Mouse (Mus musculus) heart, embryonic 14.5 days (tissue): ENCODE data around the gene Zfp451. TPM values are rescaled to one million over a fixed set of nuclear protein-coding genes. Genes with fewer than 3 reads are reported as not detected.
A peak's percentile ranks its signal among the peaks of the same experiment; 100 is the strongest.
"Not testable (repeated sequence)": the region's sequence is repeated elsewhere in the genome, so short reads cannot be mapped to it uniquely, and the experiment has no call there.

Source experiments
- ATAC-seq: fragments of 200-750 bp; cut with Nextera tagmentation; 2 replicates; pipeline ENCODE4 v1.8.0; 2017; ENCODE audit warnings: low read depth, moderate TSS enrichment; ENCODE audit not compliant: insufficient number of reproducible peaks, insufficient read depth, low FRiP score
- H3K27ac ChIP-seq, 2 experiments: fragments of 200-500 bp in 1 of 2; fragments of 300-500 bp in 1 of 2; sonication (generic) in 1 of 2; replicated peaks in 1 of 2; 2 replicates each; pipeline ENCODE4 v1.5.1; 2012 to 2014; ENCODE audit warnings: low read depth in 2 of 2, low read length in 2 of 2, control low read depth in 1 of 2, mild to moderate bottlenecking in 1 of 2, mixed read lengths in 1 of 2; ENCODE audit not compliant: control insufficient read depth in 1 of 2, insufficient read depth in 1 of 2
- H3K27me3 ChIP-seq: fragments of 300-500 bp; sonication (generic); 2 replicates; pipeline ENCODE4 v1.6.1; 2014; ENCODE audit warnings: mild to moderate bottlenecking, low read length, control low read depth; ENCODE audit not compliant: control insufficient read depth, insufficient read depth
- H3K36me3 ChIP-seq: fragments of 300-500 bp; sonication (generic); 2 replicates; pipeline ENCODE4 v1.6.1; 2014; ENCODE audit warnings: mild to moderate bottlenecking, control low read depth, low read length, mixed read lengths; ENCODE audit not compliant: control insufficient read depth, insufficient read depth
- H3K4me1 ChIP-seq, 2 experiments: fragments of 200-500 bp in 1 of 2; fragments of 300-500 bp in 1 of 2; sonication (generic) in 1 of 2; 2 replicates each; pipeline ENCODE4 v1.6.1; 2012 to 2014; ENCODE audit warnings: low read length in 2 of 2, control low read depth in 1 of 2, mixed read lengths in 1 of 2; ENCODE audit not compliant: control insufficient read depth in 2 of 2, insufficient read depth in 2 of 2
- H3K4me2 ChIP-seq: fragments of 300-500 bp; sonication (generic); 2 replicates; pipeline ENCODE4 v1.6.1; 2014; ENCODE audit warnings: mild to moderate bottlenecking, low read length
- H3K4me3 ChIP-seq, 2 experiments: fragments of 200-500 bp in 1 of 2; fragments of 300-500 bp in 1 of 2; sonication (generic) in 1 of 2; 2 replicates each; pipeline ENCODE4 v1.5.1; 2012 to 2014; ENCODE audit warnings: low read length in 2 of 2, mild to moderate bottlenecking in 2 of 2, control low read depth in 1 of 2, low read depth in 1 of 2, moderate library complexity in 1 of 2; ENCODE audit not compliant: control insufficient read depth in 1 of 2, insufficient read depth in 1 of 2
- H3K9ac ChIP-seq: fragments of 300-500 bp; sonication (generic); 2 replicates; pipeline ENCODE4 v1.6.1; 2014; ENCODE audit warnings: mild to moderate bottlenecking, low read length
- H3K9me3 ChIP-seq: fragments of 300-500 bp; sonication (generic); 2 replicates; pipeline ENCODE4 v1.6.1; 2016; ENCODE audit warnings: low read length, control low read depth; ENCODE audit not compliant: control insufficient read depth
- WGBS: fragments of 180-500 bp; shearing (Covaris S2); extraction: QIAGEN DNeasy Blood & Tissue Kit; methylation state at CpG from one replicate; pipeline ENCODE4 v1.1.7; 2014; 5-methylcytosine and 5-hydroxymethylcytosine counted together
- polyA plus RNA-seq: library from polyadenylated mRNA; unstranded; fragments of >200 nt; fragmentation: Nextera tagmentation; extraction: Ambion mirVana; gene quantifications from 2 replicates; pipeline ENCODE4 v1.2.1, GENCODE M21; 2014

Gene Zfp451
- polyA plus RNA-seq, 1 experiment from 2014 or later, result 18.7 TPM

DNA sequence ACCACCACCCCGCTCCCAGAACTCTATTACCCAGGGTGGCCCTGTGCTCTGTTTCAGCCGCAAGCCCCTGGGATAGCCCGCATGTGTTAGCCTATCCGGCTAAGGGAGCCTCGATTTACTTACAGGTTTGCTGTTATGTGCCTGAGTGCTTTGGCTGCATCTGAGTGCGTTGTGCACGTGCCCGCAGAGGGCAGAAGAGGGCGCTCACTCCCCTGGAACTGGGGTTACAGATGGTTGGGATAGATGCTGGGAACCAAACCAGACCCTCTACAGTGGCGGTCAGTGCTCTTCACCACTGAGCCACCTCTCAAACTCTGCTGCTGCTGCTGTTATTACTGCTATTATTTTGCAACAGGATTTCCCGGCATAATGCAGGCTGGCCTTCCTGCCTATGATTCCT lies 65.3 kb downstream of the Zfp451 start:
- Histone ChIP-seq H3K4me1 (peaks cover 0 to 7% of the 10 kb centered on the region in 2 experiments; a peak in 3 of 4 replicates), H3K9ac (no peak overlapping the region), H3K9me3 (no peaks in the 10 kb centered on the region), H3K36me3 (peaks cover 31% of the 10 kb centered on the region), H3K4me2 (no peak overlapping the region), H3K4me3 (no peak overlapping the region), H3K27me3 (no peaks in the 10 kb centered on the region), H3K27ac (no peak overlapping the region)
- 97% methylated on average over 11 of the region's 11 CpGs for WGBS
- no peak for ATAC-seq

DNA sequence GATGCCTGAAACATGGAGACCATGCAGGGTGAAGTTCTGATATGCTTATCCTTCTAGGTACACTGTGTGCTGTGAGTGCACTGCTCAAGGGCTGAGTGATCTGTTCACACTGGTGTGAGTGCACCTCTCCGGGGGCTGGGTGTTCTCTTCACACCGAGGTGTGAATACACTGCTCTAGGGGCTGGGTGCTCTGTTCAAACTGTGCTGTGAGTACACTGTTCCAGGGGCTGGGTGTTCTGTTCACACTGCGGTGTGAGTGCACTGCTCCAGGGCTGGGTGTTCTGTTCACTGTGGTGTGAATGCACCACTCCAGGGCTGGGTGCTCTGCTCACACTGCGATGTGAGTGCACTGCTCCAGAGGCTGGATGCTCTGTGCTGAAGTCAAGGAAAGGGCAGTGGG lies 68.5 kb downstream of the Zfp451 start:
- no peak for ATAC-seq
- WGBS, result 91% methylated on average over 4 of the region's 4 CpGs
- H3K36me3 ChIP-seq, result peaks cover 43% of the 10 kb centered on the region
- H3K27me3 ChIP-seq, result no peaks in the 10 kb centered on the region
- H3K4me1 ChIP-seq, result no peaks in the 10 kb centered on the region; a peak in 1 of 4 replicates
- H3K4me2 ChIP-seq, result no peak overlapping the region
- H3K9ac ChIP-seq, result no peak overlapping the region
- H3K27ac ChIP-seq, result no peak overlapping the region
- H3K4me3 ChIP-seq, result no peak overlapping the region
- H3K9me3 ChIP-seq, result no peaks in the 10 kb centered on the region

GRCm38 (mm10) chr1:33744815-33745214 lies 69.6 kb downstream of the Zfp451 start:
- not testable (repeated sequence) for H3K9me3 ChIP-seq, H3K9ac ChIP-seq, H3K4me3 ChIP-seq, H3K27me3 ChIP-seq, H3K27ac ChIP-seq, H3K4me1 ChIP-seq, ATAC-seq, H3K4me2 ChIP-seq
- peaks cover 51% of the 10 kb centered on the region for H3K36me3 ChIP-seq
- 85% methylated on average over 8 of the region's 9 CpGs for WGBS

GRCm38 (mm10) chr1:33742903-33743302 lies 71.5 kb downstream of the Zfp451 start:
- 17% methylated on average over 8 of the region's 8 CpGs for WGBS
- no peak overlapping the region for H3K27ac ChIP-seq
- no peaks in the 10 kb centered on the region for H3K9me3 ChIP-seq
- H3K4me3 ChIP-seq, result no peak overlapping the region
- no peak overlapping the region for H3K9ac ChIP-seq
- no peak overlapping the region for H3K4me2 ChIP-seq
- H3K36me3 ChIP-seq, result peaks cover 62% of the 10 kb centered on the region
- ATAC-seq, result no peak
- no peaks in the 10 kb centered on the region for H3K27me3 ChIP-seq
- no peaks in the 10 kb centered on the region; a peak in 1 of 4 replicates for H3K4me1 ChIP-seq

- no peak overlapping the region for H3K4me2 ChIP-seq
- H3K4me3 ChIP-seq, result no peak overlapping the region
- H3K27ac ChIP-seq, result no peak overlapping the region
- ATAC-seq, result peak; percentile 58; the same call in 1 of the 2 replicates
- no peaks in the 10 kb centered on the region for H3K4me1 ChIP-seq
- no peak overlapping the region for H3K9ac ChIP-seq
- 32% methylated on average over 12 of the region's 12 CpGs for WGBS
- H3K36me3 ChIP-seq, result peaks cover 64% of the 10 kb centered on the region
- H3K9me3 ChIP-seq, result no peaks in the 10 kb centered on the region
- no peaks in the 10 kb centered on the region for H3K27me3 ChIP-seq
Observed at GRCm38 (mm10) chr1:33739302-33739701, 75.1 kb downstream of the Zfp451 start.

GRCm38 (mm10) chr1:33738681-33739278 lies 75.6 kb downstream of the Zfp451 start:
- H3K4me3 ChIP-seq, result no peak overlapping the region
- no peak for ATAC-seq

DNA sequence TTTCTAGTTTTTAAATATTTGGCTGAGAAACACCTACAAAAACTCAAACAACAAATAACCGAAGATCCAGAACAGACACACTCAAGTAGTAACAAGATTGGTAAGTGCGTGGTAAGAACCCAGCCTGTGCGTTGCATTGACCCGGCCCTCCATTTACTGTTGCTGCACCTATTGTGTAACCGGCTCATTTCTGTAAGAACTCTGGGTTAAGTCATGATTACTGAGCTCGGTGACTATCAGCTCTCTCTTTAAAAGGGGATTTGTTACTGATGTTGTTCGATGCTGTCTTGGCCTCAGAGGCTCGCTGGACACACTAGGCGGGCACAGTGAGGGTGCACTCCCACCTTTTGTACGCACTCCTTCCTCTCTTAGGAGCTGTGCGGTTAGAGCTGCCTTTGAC lies 76.1 kb downstream of the Zfp451 start:
- peaks cover 71% of the 10 kb centered on the region for H3K36me3 ChIP-seq

More at GRCm38 (mm10) chr1:33738681-33739278, 75.6 kb downstream of the Zfp451 start:
- H3K36me3 ChIP-seq, result peaks cover 69% of the 10 kb centered on the region
- H3K9me3 ChIP-seq, result no peaks in the 10 kb centered on the region
- no peak overlapping the region for H3K27ac ChIP-seq
- H3K27me3 ChIP-seq, result no peaks in the 10 kb centered on the region
- H3K4me1 ChIP-seq, result no peaks in the 10 kb centered on the region
- 78% methylated on average over 11 of the region's 11 CpGs for WGBS
- no peak overlapping the region for H3K4me2 ChIP-seq
- no peak overlapping the region for H3K9ac ChIP-seq

More for the DNA sequence above, 76.1 kb downstream of the Zfp451 start:
- H3K4me1 ChIP-seq, result no peaks in the 10 kb centered on the region
- no peak overlapping the region for H3K27ac ChIP-seq
- H3K27me3 ChIP-seq, result no peaks in the 10 kb centered on the region
- H3K4me3 ChIP-seq, result no peak overlapping the region
- no peak overlapping the region for H3K4me2 ChIP-seq
- no peak overlapping the region for H3K9ac ChIP-seq
- 91% methylated on average over 11 of the region's 11 CpGs for WGBS
- no peak for ATAC-seq
- no peaks in the 10 kb centered on the region for H3K9me3 ChIP-seq
